ENCODE assay signal across 8 mouse cellular contexts in the genomic region with DNA sequence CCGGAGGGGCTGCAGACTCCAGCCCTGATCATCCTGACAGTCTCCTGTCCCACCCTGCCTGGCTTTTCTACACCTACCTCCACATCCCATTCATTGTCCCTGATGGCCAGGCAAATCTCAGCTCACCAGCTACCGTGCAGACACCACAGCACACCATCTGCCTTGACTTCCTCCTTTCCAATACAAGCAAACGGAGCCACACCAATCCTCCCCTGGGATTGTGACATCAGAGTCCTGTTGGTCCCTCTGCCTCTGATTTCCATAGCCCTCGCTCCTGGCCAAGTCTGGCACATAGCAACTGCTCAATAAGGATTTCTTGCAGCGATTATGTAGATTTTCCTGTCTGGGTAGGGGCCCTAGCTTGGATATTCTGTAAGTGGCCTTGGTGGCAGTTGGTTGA. TPM values are rescaled to one million over a fixed set of nuclear protein-coding genes. Genes with fewer than 3 reads are reported as not detected.
A peak's percentile ranks its signal among the peaks of the same experiment; 100 is the strongest.
DNase-seq lines count a peak whose midpoint lies in the region; ATAC-seq and TF ChIP-seq lines count a peak whose summit lies in the region.

A gene (minus strand): TSS at position 285 of the 400 bp plus-strand sequence.

- no peak for DNase-seq in lung, adult 2 months
- no peak for DNase-seq in lung, postnatal 10 days
- DNase-seq in embryonic facial prominence, embryonic 11.5 days (ENCODE audit: low spot score) = no peak
- DNase-seq in left cerebral cortex, postnatal 4 days = no peak
- DNase-seq in frontal cortex, postnatal 10 days (ENCODE audit: low spot score in 2 of 2) = no peak

- no peak within 1 kb of the TSS for H3K4me2 ChIP-seq in embryonic facial prominence, embryonic 11.5 days (ENCODE audit: low read depth, low read length)
- no peak within 1 kb of the TSS; the same call in 1 of the 2 replicates for H3K4me2 ChIP-seq in heart, embryonic 16.5 days (ENCODE audit: low read depth, low read length)
- H3K4me2 ChIP-seq in neural tube, embryonic 14.5 days (ENCODE audit: low read depth, low read length) = no peak within 1 kb of the TSS

- ATAC-seq in embryonic facial prominence, embryonic 11.5 days (replicated peaks; ENCODE audit: insufficient number of reproducible peaks, low FRiP score, low TSS enrichment, low read depth) = no peak
- ATAC-seq in heart, embryonic 16.5 days (replicated peaks; ENCODE audit: extremely low read depth, insufficient read depth, low FRiP score) = no peak
- ATAC-seq in neural tube, embryonic 14.5 days (ENCODE audit: low read depth) = no peak
- no peak for ATAC-seq in cerebellum, adult (ENCODE audit: insufficient number of reproducible peaks, low FRiP score, low TSS enrichment)

- H3K27me3 ChIP-seq in embryonic facial prominence, embryonic 11.5 days (ENCODE audit: control insufficient read depth, insufficient read depth, low read length) = no peaks in the 10 kb centered on the region
- no peaks in the 10 kb centered on the region; the same call in 1 of the 2 replicates for H3K27me3 ChIP-seq in heart, embryonic 16.5 days (ENCODE audit: control insufficient read depth, insufficient read depth, low read length)
- H3K27me3 ChIP-seq in neural tube, embryonic 14.5 days (ENCODE audit: control insufficient read depth, insufficient read depth, low read length) = no peaks in the 10 kb centered on the region

- intact Hi-C loops in left cerebral cortex, postnatal 4 days (cut with DNase I) = no loop called here

- H3K9me3 ChIP-seq in embryonic facial prominence, embryonic 11.5 days (replicated peaks; ENCODE audit: control insufficient read depth, low read length) = no peaks in the 10 kb centered on the region
- H3K9me3 ChIP-seq in heart, embryonic 16.5 days (replicated peaks; ENCODE audit: control insufficient read depth, low read length) = no peaks in the 10 kb centered on the region
- no peaks in the 10 kb centered on the region for H3K9me3 ChIP-seq in neural tube, embryonic 14.5 days (ENCODE audit: control insufficient read depth, low read length)

- 0 out of 2 replicates have a peak within 1 kb of the TSS, but pooled peaks have one; percentile 6 for H3K27ac ChIP-seq in embryonic facial prominence, embryonic 11.5 days (replicated peaks; ENCODE audit: low read depth, low read length)
- peak within 1 kb of the TSS; percentile 25; the same call in 1 of the 2 replicates for H3K27ac ChIP-seq in heart, embryonic 16.5 days (ENCODE audit: low read length)
- H3K27ac ChIP-seq in neural tube, embryonic 14.5 days (ENCODE audit: low read depth, low read length) = no peak within 1 kb of the TSS

- H3K4me3 ChIP-seq in lung, adult 2 months (replicated peaks; ENCODE audit: extremely low read depth, low read depth, low read length) = no peak within 1 kb of the TSS
- no peak within 1 kb of the TSS for H3K4me3 ChIP-seq in embryonic facial prominence, embryonic 11.5 days (ENCODE audit: low read depth, low read length)
- H3K4me3 ChIP-seq in heart, embryonic 16.5 days (ENCODE audit: low read length) = no peak within 1 kb of the TSS
- no peak within 1 kb of the TSS for H3K4me3 ChIP-seq in neural tube, embryonic 14.5 days (ENCODE audit: low read depth, low read length)

- no peak for TF ChIP-seq POLR2A in lung, adult 2 months (IDR thresholded peaks at IDR 0.05; ENCODE audit: borderline replicate concordance, extremely low read depth, low read depth, low read length)

- H3K9ac ChIP-seq in embryonic facial prominence, embryonic 11.5 days (replicated peaks; ENCODE audit: low read length) = peak within 1 kb of the TSS; percentile 18; the same call in 1 of the 2 replicates
- H3K9ac ChIP-seq in heart, embryonic 16.5 days (ENCODE audit: low read length) = peak within 1 kb of the TSS; percentile 23; the same call in 1 of the 2 replicates
- H3K9ac ChIP-seq in neural tube, embryonic 14.5 days (replicated peaks; ENCODE audit: low read depth, low read length) = no peak within 1 kb of the TSS

- TF ChIP-seq CTCF in lung, adult 2 months (IDR thresholded peaks at IDR 0.05; ENCODE audit: insufficient read depth, low read length) = no peak

- H3K4me1 ChIP-seq in lung, adult 2 months (ENCODE audit: control insufficient read depth, insufficient read depth, low read length) = no peaks in the 10 kb centered on the region
- H3K4me1 ChIP-seq in embryonic facial prominence, embryonic 11.5 days (ENCODE audit: control insufficient read depth, insufficient read depth, low read length) = 0 out of 2 replicates have a peak, but pooled peaks cover 2% of the 10 kb centered on the region
- H3K4me1 ChIP-seq in heart, embryonic 16.5 days (ENCODE audit: control insufficient read depth, insufficient read depth, low read length) = peaks cover 6% of the 10 kb centered on the region; the same call in 1 of the 2 replicates
- no peaks in the 10 kb centered on the region for H3K4me1 ChIP-seq in neural tube, embryonic 14.5 days (ENCODE audit: control insufficient read depth, insufficient read depth, low read length)

- H3K36me3 ChIP-seq in embryonic facial prominence, embryonic 11.5 days (replicated peaks; ENCODE audit: control insufficient read depth, insufficient read depth, low read depth, low read length) = no peaks in the 10 kb centered on the region
- no peaks in the 10 kb centered on the region for H3K36me3 ChIP-seq in heart, embryonic 16.5 days (ENCODE audit: control insufficient read depth, insufficient read depth)
- no peaks in the 10 kb centered on the region for H3K36me3 ChIP-seq in neural tube, embryonic 14.5 days (ENCODE audit: control insufficient read depth, insufficient read depth, low read length)

- WGBS in lung, adult 2 months = 38% methylated on average over 5 of the region's 5 CpGs
- WGBS in embryonic facial prominence, embryonic 11.5 days = 50% methylated on average over 5 of the region's 5 CpGs
- WGBS in heart, embryonic 16.5 days = 43% methylated on average over 5 of the region's 5 CpGs
- 58% methylated on average over 5 of the region's 5 CpGs for WGBS in neural tube, embryonic 14.5 days

RNA-seq across cellular contexts. Expression of the gene that starts here (rescaled TPM):
- polyA plus RNA-seq in lung, adult 2 months (2012; rRNA removed) = 51.7 and 61.9 TPM in 2 replicates
- 116 and 123 TPM in 2 replicates for polyA plus RNA-seq in embryonic facial prominence, embryonic 11.5 days (2014; fragmentation: Nextera tagmentation; extraction: Ambion mirVana)
- polyA plus RNA-seq in heart, embryonic 16.5 days (2015; fragmentation: Nextera tagmentation; extraction: Ambion mirVana) = 75.7 and 75.8 TPM in 2 replicates
- total RNA-seq in left cerebral cortex, postnatal 4 days (2021) = 10 to 100 TPM; 87.8 to 89.3 TPM
- polyA plus RNA-seq in neural tube, embryonic 14.5 days (2014; fragmentation: Nextera tagmentation; extraction: Ambion mirVana) = 108 and 113 TPM in 2 replicates
